Mouse (Mus musculus) hindlimb bud, embryonic 11.5 days (tissue): ENCODE results near the gene Ccdc38.

Experiments used
- DNase-seq: peaks from one replicate; pipeline ENCODE4 v3.0.0-alpha.2; 2012; ENCODE audit warnings: low read depth, low spot score; ENCODE audit errors: extremely low spot score

The Ccdc38 gene

GRCm38 (mm10) chr10:93606326-93606725, 65.9 kb downstream of the Ccdc38 start:
- DNase-seq = no peak

- no peak for DNase-seq
Measured at GRCm38 (mm10) chr10:93608051-93608450, 67.6 kb downstream of the Ccdc38 start.

GRCm38 (mm10) chr10:93609236-93609635, 68.8 kb downstream of the Ccdc38 start:
- DNase-seq = no peak

- no peak for DNase-seq
Measured at GRCm38 (mm10) chr10:93610896-93611295, 70.5 kb downstream of the Ccdc38 start.

GRCm38 (mm10) chr10:93611419-93612007, 71.1 kb downstream of the Ccdc38 start:
- DNase-seq = no peak

GRCm38 (mm10) chr10:93614850-93615249, 74.4 kb downstream of the Ccdc38 start:
- DNase-seq = no peak

GRCm38 (mm10) chr10:93620438-93621179, 80.2 kb downstream of the Ccdc38 start:
- no peak for DNase-seq

GRCm38 (mm10) chr10:93623725-93624124, 83.3 kb downstream of the Ccdc38 start:
- no peak for DNase-seq

GRCm38 (mm10) chr10:93624151-93624550, 83.7 kb downstream of the Ccdc38 start:
- no peak for DNase-seq

GRCm38 (mm10) chr10:93630310-93630709, 89.9 kb downstream of the Ccdc38 start:
- no peak for DNase-seq

GRCm38 (mm10) chr10:93632086-93632485, 91.7 kb downstream of the Ccdc38 start:
- no peak for DNase-seq

- no peak for DNase-seq
Measured at GRCm38 (mm10) chr10:93633563-93633962, 93.1 kb downstream of the Ccdc38 start.
